Mouse (Mus musculus) heart, embryonic 12.5 days (tissue): ENCODE measurements at regions not wholly inside any gene's neighbourhood (a gene's known extent, or its start where the extent isn't known, plus 50 kb on each side); places are given as distances from the start of the nearest gene placed in this dataset.
A peak's percentile ranks its signal among the peaks of the same experiment; 100 is the strongest.

Experiments
- ATAC-seq: fragments of 200-750 bp; cut with Nextera tagmentation; 2 replicates; pipeline ENCODE4 v1.8.0; 2017; ENCODE audit warnings: moderate TSS enrichment, moderate library complexity; ENCODE audit not compliant: insufficient number of reproducible peaks, low FRiP score
- H3K27ac ChIP-seq: fragments of 300-500 bp; sonication (generic); 2 replicates; pipeline ENCODE4 v1.5.1; 2016; ENCODE audit warnings: mild to moderate bottlenecking, moderate library complexity; ENCODE audit not compliant: poor library complexity, severe bottlenecking
- H3K27me3 ChIP-seq: fragments of 300-500 bp; sonication (generic); replicated peaks from 2 replicates; pipeline ENCODE4 v1.6.1; 2016; ENCODE audit warnings: mild to moderate bottlenecking, moderate library complexity
- H3K36me3 ChIP-seq: fragments of 300-500 bp; sonication (generic); 2 replicates; pipeline ENCODE4 v1.6.1; 2016; ENCODE audit warnings: mild to moderate bottlenecking, moderate library complexity
- H3K4me1 ChIP-seq: fragments of 300-500 bp; sonication (generic); replicated peaks from 2 replicates; pipeline ENCODE4 v1.6.1; 2016; ENCODE audit warnings: mild to moderate bottlenecking
- H3K4me2 ChIP-seq: fragments of 300-500 bp; sonication (generic); 2 replicates; pipeline ENCODE4 v1.6.1; 2016; ENCODE audit warnings: mild to moderate bottlenecking, moderate library complexity
- H3K4me3 ChIP-seq: fragments of 300-500 bp; sonication (generic); 2 replicates; pipeline ENCODE4 v1.5.1; 2016; ENCODE audit warnings: mild to moderate bottlenecking
- H3K9ac ChIP-seq: fragments of 300-500 bp; sonication (generic); 2 replicates; pipeline ENCODE4 v1.6.1; 2016; ENCODE audit warnings: mild to moderate bottlenecking, moderate library complexity
- H3K9me3 ChIP-seq: fragments of 300-500 bp; sonication (generic); replicated peaks from 2 replicates; pipeline ENCODE4 v1.6.1; 2016; ENCODE audit warnings: mild to moderate bottlenecking, moderate library complexity
- WGBS: fragments of 180-500 bp; shearing (Covaris S2); methylation state at CpG from one replicate; pipeline ENCODE4 v1.1.7; 2016; 5-methylcytosine and 5-hydroxymethylcytosine counted together

- Histone ChIP-seq H3K4me1 (peaks cover 6% of the 10 kb centered on the region; the same call in 1 of the 2 replicates), H3K27me3 (no peaks in the 10 kb centered on the region), H3K4me3 (no peak overlapping the region), H3K9ac (no peak overlapping the region), H3K27ac (no peak overlapping the region), H3K4me2 (no peak overlapping the region), H3K36me3 (no peaks in the 10 kb centered on the region), H3K9me3 (no peaks in the 10 kb centered on the region)
- WGBS, result 50% methylated on average over 11 of the region's 11 CpGs
- ATAC-seq, result peak; percentile 18; the same call in 1 of the 2 replicates
These were observed 176.9 kb upstream of the Bcl6 start for GRCm38 (mm10) chr16:24165461-24166081.

- H3K4me2 ChIP-seq, result no peak overlapping the region
- ATAC-seq, result no peak
- H3K36me3 ChIP-seq, result no peaks in the 10 kb centered on the region
- H3K27ac ChIP-seq, result no peak overlapping the region
- no peak overlapping the region for H3K9ac ChIP-seq
- peaks cover 4% of the 10 kb centered on the region; the same call in 1 of the 2 replicates for H3K4me1 ChIP-seq
- H3K4me3 ChIP-seq, result no peak overlapping the region
- no peaks in the 10 kb centered on the region for H3K9me3 ChIP-seq
- no peaks in the 10 kb centered on the region for H3K27me3 ChIP-seq
- 79% methylated on average over 5 of the region's 5 CpGs for WGBS
These were observed 172.1 kb upstream of the Bcl6 start for GRCm38 (mm10) chr16:24160705-24161285.

- Histone ChIP-seq H3K27me3 (no peaks in the 10 kb centered on the region), H3K4me2 (no peak overlapping the region), H3K27ac (no peak overlapping the region), H3K9me3 (no peaks in the 10 kb centered on the region), H3K9ac (no peak overlapping the region), H3K4me3 (no peak overlapping the region), H3K36me3 (no peaks in the 10 kb centered on the region), H3K4me1 (peaks cover 3% of the 10 kb centered on the region; the same call in 1 of the 2 replicates)
- ATAC-seq, result no peak
- WGBS, result 68% methylated on average over 2 of the region's 2 CpGs
These were observed 170.7 kb upstream of the Bcl6 start for GRCm38 (mm10) chr16:24159336-24159735.

- H3K4me1 ChIP-seq, result peaks cover 3% of the 10 kb centered on the region; the same call in 1 of the 2 replicates
- WGBS, result 93% methylated on average over 2 of the region's 2 CpGs
- H3K27me3 ChIP-seq, result no peaks in the 10 kb centered on the region
- no peak overlapping the region for H3K27ac ChIP-seq
- no peaks in the 10 kb centered on the region for H3K36me3 ChIP-seq
- no peak overlapping the region for H3K4me3 ChIP-seq
- no peak overlapping the region for H3K9ac ChIP-seq
- ATAC-seq, result no peak
- H3K9me3 ChIP-seq, result no peaks in the 10 kb centered on the region
- no peak overlapping the region for H3K4me2 ChIP-seq
These were observed 169.1 kb upstream of the Bcl6 start for GRCm38 (mm10) chr16:24157753-24158152.

- Histone ChIP-seq H3K27me3 (no peaks in the 10 kb centered on the region), H3K36me3 (no peaks in the 10 kb centered on the region), H3K27ac (no peak overlapping the region), H3K9ac (no peak overlapping the region), H3K4me1 (peaks cover 7% of the 10 kb centered on the region), H3K9me3 (no peaks in the 10 kb centered on the region), H3K4me3 (no peak overlapping the region), H3K4me2 (no peak overlapping the region)
- ATAC-seq, result no peak
- WGBS, result 68% methylated on average over 6 of the region's 6 CpGs
These were observed 168.2 kb upstream of the Bcl6 start for GRCm38 (mm10) chr16:24156729-24157430.

- no peak for ATAC-seq
- Histone ChIP-seq H3K9ac (no peak overlapping the region), H3K4me3 (no peak overlapping the region), H3K36me3 (no peaks in the 10 kb centered on the region), H3K27me3 (0 out of 2 replicates have a peak, but pooled peaks cover 2% of the 10 kb centered on the region), H3K4me2 (no peak overlapping the region), H3K4me1 (peaks cover 21% of the 10 kb centered on the region), H3K27ac (no peak overlapping the region), H3K9me3 (no peaks in the 10 kb centered on the region)
- 69% methylated on average over 4 of the region's 4 CpGs for WGBS
These were observed 166.2 kb upstream of the Bcl6 start for GRCm38 (mm10) chr16:24154816-24155357.

GRCm38 (mm10) chr16:24153943-24154342 lies 165.3 kb upstream of the Bcl6 start:
- Histone ChIP-seq H3K27me3 (0 out of 2 replicates have a peak, but pooled peaks cover 7% of the 10 kb centered on the region), H3K9me3 (no peaks in the 10 kb centered on the region), H3K4me2 (no peak overlapping the region), H3K36me3 (no peaks in the 10 kb centered on the region), H3K27ac (no peak overlapping the region), H3K4me3 (no peak overlapping the region), H3K9ac (no peak overlapping the region), H3K4me1 (peaks cover 21% of the 10 kb centered on the region)
- 47% methylated on average over 1 of the region's 1 CpGs for WGBS
- no peak for ATAC-seq

GRCm38 (mm10) chr16:24151831-24152247 lies 163.2 kb upstream of the Bcl6 start:
- Histone ChIP-seq H3K4me2 (peak overlapping the region; percentile 16; the same call in 1 of the 2 replicates), H3K9ac (no peak overlapping the region), H3K9me3 (no peaks in the 10 kb centered on the region), H3K27ac (no peak overlapping the region), H3K4me1 (peaks cover 21% of the 10 kb centered on the region), H3K4me3 (no peak overlapping the region), H3K36me3 (no peaks in the 10 kb centered on the region), H3K27me3 (0 out of 2 replicates have a peak, but pooled peaks cover 7% of the 10 kb centered on the region)
- WGBS, result 12% methylated on average over 7 of the region's 7 CpGs
- no peak for ATAC-seq

GRCm38 (mm10) chr16:24151178-24151725 lies 162.6 kb upstream of the Bcl6 start:
- Histone ChIP-seq H3K27ac (no peak overlapping the region), H3K9ac (no peak overlapping the region), H3K36me3 (no peaks in the 10 kb centered on the region), H3K4me2 (peak overlapping the region; percentile 16; the same call in 1 of the 2 replicates), H3K4me1 (peaks cover 21% of the 10 kb centered on the region), H3K27me3 (0 out of 2 replicates have a peak, but pooled peaks cover 7% of the 10 kb centered on the region), H3K9me3 (no peaks in the 10 kb centered on the region), H3K4me3 (no peak overlapping the region)
- 10% methylated on average over 7 of the region's 7 CpGs for WGBS
- peak; percentile 59 for ATAC-seq

- H3K27me3 ChIP-seq, result 0 out of 2 replicates have a peak, but pooled peaks cover 7% of the 10 kb centered on the region
- ATAC-seq, result no peak
- no peaks in the 10 kb centered on the region for H3K36me3 ChIP-seq
- no peak overlapping the region for H3K4me3 ChIP-seq
- peaks cover 21% of the 10 kb centered on the region for H3K4me1 ChIP-seq
- H3K9ac ChIP-seq, result no peak overlapping the region
- H3K4me2 ChIP-seq, result no peak overlapping the region
- no peak overlapping the region for H3K27ac ChIP-seq
- 62% methylated on average over 2 of the region's 2 CpGs for WGBS
- H3K9me3 ChIP-seq, result no peaks in the 10 kb centered on the region
These were observed 161.9 kb upstream of the Bcl6 start for GRCm38 (mm10) chr16:24150512-24150911.

- WGBS, result 79% methylated on average over 4 of the region's 4 CpGs
- H3K4me2 ChIP-seq, result no peak overlapping the region
- no peak for ATAC-seq
These were observed 160.8 kb upstream of the Bcl6 start for GRCm38 (mm10) chr16:24149441-24149840.

More at GRCm38 (mm10) chr16:24149441-24149840, 160.8 kb upstream of the Bcl6 start:
- Histone ChIP-seq H3K9ac (no peak overlapping the region), H3K4me3 (no peak overlapping the region), H3K36me3 (no peaks in the 10 kb centered on the region), H3K9me3 (no peaks in the 10 kb centered on the region), H3K27me3 (0 out of 2 replicates have a peak, but pooled peaks cover 7% of the 10 kb centered on the region), H3K27ac (no peak overlapping the region), H3K4me1 (peaks cover 18% of the 10 kb centered on the region)
